Mouse (Mus musculus) liver, adult 2 months (tissue): ENCODE results near the gene Cep57l1.

Experiments used
- CTCF ChIP-seq: fragments of 200-500 bp; IDR thresholded peaks from 2 replicates; pipeline ENCODE4 v1.5.1; 2011; ENCODE audit warnings: low read depth, low read length, control low read depth
- POLR2A ChIP-seq: fragments of 200-500 bp; IDR thresholded peaks from 2 replicates; pipeline ENCODE4 v1.6.1; 2011; ENCODE audit warnings: low read length, control low read depth; ENCODE audit not compliant: insufficient read depth; ENCODE audit errors: extremely low read depth

GRCm38 (mm10) chr10:41751867-41752480 lies 57.7 kb downstream of the Cep57l1 start:
- TF ChIP-seq CTCF (no peak), POLR2A (no peak)
